Mouse (Mus musculus) megakaryocyte, embryonic 14.5 days (primary cell): ENCODE data around the gene Fbxo28.

ENCODE experiments used
- FLI1 ChIP-seq: IDR thresholded peaks from 2 replicates; pipeline ENCODE4 v1.6.1; 2012; ENCODE audit warnings: low read length, inconsistent platforms, mixed read lengths
- GATA1 ChIP-seq: IDR thresholded peaks from 3 replicates; pipeline ENCODE4 v1.6.1; 2012; ENCODE audit warnings: mixed read lengths, low read length, inconsistent platforms, borderline replicate concordance

DNA sequence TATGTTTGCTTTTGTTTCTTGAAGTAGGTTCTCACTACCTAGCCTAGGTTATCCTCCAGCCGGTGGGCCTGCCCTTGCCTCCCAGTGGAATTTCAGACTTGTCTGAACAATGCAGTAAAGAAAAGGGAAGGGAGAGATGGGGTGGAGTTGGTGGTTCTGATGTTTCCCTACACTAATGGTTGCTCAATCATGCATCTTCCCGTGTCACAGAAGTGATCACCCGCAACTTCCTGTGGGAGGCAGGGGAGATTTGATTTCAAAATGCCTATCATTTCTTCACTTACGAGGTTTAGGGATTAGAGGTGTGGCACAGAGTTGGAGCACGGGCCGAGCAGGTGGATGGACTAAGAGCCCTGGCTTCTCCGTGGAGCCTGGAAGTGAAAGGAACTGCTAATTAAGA lies 58.2 kb downstream of the Fbxo28 start:
- no peak for TF ChIP-seq GATA1
- TF ChIP-seq FLI1 = no peak
